Mouse (Mus musculus): Measurements from ENCODE around the gene Lce3b. TPM values are rescaled to one million over a fixed set of nuclear protein-coding genes. Genes with fewer than 3 reads are reported as not detected.

The Lce3b gene
- polyA plus RNA-seq, 1 experiment, result not detected

- Histone ChIP-seq H3K4me3 (ENCODE audit: extremely low read depth, insufficient read depth, insufficient read length) (no peak overlapping the region), H3K27ac (ENCODE audit: insufficient read depth, low read length) (no peak overlapping the region), H3K27me3 (ENCODE audit: control insufficient read depth, insufficient read depth, low read length) (no peaks in the 10 kb centered on the region), H3K4me1 (ENCODE audit: control insufficient read depth, insufficient read depth, insufficient read length) (no peaks in the 10 kb centered on the region), H3K36me3 (ENCODE audit: control insufficient read depth, insufficient read depth, low read length) (no peaks in the 10 kb centered on the region)
- TF ChIP-seq POLR2A (IDR thresholded peaks at IDR 0.05; ENCODE audit: low read depth, low read length) (no peak), CTCF (IDR thresholded peaks at IDR 0.05; ENCODE audit: extremely low read depth, insufficient read depth, insufficient read length, insufficient replicate concordance) (no peak)
- 61% methylated on average over 4 of the region's 4 CpGs for WGBS
- no peak for DNase-seq (ENCODE audit: low read depth in 1 of 2, low spot score in 2 of 2)
Observed at GRCm38 (mm10) chr3:92920364-92920763, 12.4 kb upstream of the Lce3b start.

DNA sequence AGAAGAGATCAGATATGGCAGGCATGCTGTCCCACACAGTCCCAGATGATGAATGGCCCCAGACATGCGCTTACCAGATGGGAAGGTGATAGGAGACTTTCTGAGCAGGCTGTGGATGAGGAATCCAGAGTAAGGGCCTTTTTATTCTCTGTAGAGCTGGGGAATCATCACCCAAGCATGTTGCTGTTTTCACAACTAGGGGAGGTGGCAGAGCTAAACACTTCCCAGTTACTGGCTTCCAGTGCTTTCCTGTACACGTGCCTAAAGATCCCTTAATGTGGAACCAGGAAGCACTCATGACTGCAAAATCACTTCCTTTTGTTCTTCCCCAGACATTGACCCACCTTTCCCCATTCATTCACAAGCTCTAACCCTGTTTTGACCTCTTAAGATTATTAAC is 6.6 kb upstream of the Lce3b start, which contains the start of gene Lce3a:
Lce3a (minus strand) TSS at position 101 of the 400 bp plus-strand sequence.
- TF ChIP-seq CTCF (IDR thresholded peaks at IDR 0.05; ENCODE audit: extremely low read depth, insufficient read depth, insufficient read length, insufficient replicate concordance), result no peak
- no peak for TF ChIP-seq POLR2A (IDR thresholded peaks at IDR 0.05; ENCODE audit: low read depth, low read length)
- no peaks in the 10 kb centered on the region for H3K27me3 ChIP-seq (ENCODE audit: control insufficient read depth, insufficient read depth, low read length)
- no peak within 1 kb of the TSS for H3K27ac ChIP-seq (ENCODE audit: insufficient read depth, low read length)
- no peaks in the 10 kb centered on the region for H3K4me1 ChIP-seq (ENCODE audit: control insufficient read depth, insufficient read depth, insufficient read length)
- H3K36me3 ChIP-seq (ENCODE audit: control insufficient read depth, insufficient read depth, low read length), result no peaks in the 10 kb centered on the region
- no peak within 1 kb of the TSS for H3K4me3 ChIP-seq (ENCODE audit: extremely low read depth, insufficient read depth, insufficient read length)
- 39% methylated on average over 2 of the region's 2 CpGs for WGBS
- no peak for DNase-seq (ENCODE audit: low read depth in 1 of 2, low spot score in 2 of 2)

DNA sequence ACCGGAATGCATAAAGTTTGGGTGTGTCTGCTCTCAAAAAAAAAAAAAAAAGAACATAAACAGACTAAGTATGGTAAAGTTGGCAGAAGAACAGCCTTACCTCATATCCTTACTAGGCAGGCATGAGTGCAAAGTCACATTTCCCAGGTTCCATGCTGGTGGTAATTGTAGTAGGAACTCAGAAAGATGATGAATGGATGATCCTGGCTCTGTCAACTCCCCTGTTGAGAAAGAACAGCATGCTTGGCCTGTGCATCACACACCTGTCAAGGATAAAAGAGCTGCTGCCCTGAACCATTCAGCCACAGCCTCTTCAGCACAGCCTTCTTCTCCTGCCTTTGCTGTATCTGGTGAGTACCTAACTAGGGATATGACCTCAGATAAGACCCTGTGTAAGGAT is 11.4 kb downstream of the Lce3b start, which contains the start of gene Lce3c:
Lce3c (plus strand) TSS at position 301 of the 400 bp plus-strand sequence.
- no peak for DNase-seq (ENCODE audit: low read depth in 1 of 2, low spot score in 2 of 2)
- Histone ChIP-seq H3K4me3 (ENCODE audit: extremely low read depth, insufficient read depth, insufficient read length) (no peak within 1 kb of the TSS), H3K36me3 (ENCODE audit: control insufficient read depth, insufficient read depth, low read length) (no peaks in the 10 kb centered on the region), H3K27ac (ENCODE audit: insufficient read depth, low read length) (no peak within 1 kb of the TSS), H3K4me1 (ENCODE audit: control insufficient read depth, insufficient read depth, insufficient read length) (no peaks in the 10 kb centered on the region), H3K27me3 (ENCODE audit: control insufficient read depth, insufficient read depth, low read length) (no peaks in the 10 kb centered on the region)
- WGBS, result 79% methylated on average over 1 of the region's 1 CpGs
- TF ChIP-seq CTCF (IDR thresholded peaks at IDR 0.05; ENCODE audit: extremely low read depth, insufficient read depth, insufficient read length, insufficient replicate concordance) (no peak), POLR2A (IDR thresholded peaks at IDR 0.05; ENCODE audit: low read depth, low read length) (no peak)

DNA sequence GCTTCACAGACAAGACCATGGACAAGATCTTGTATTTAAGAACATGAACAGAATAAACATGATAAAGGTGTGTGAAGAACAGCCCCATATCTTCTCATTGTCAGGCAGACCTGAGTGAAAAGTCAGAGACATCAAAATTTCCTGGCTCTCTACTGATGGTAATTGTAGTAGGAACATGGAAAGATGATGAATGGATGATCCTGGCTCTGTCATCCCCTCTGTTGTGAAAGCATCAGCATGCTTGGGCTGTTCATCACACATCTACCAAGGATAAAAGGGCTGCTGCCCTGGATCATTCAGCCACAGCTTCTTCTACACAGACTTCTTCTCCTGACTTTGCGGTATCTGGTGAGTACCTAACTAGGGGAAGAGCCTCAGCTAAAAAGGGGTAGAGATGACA is 24.3 kb downstream of the Lce3b start, which contains the start of gene Lce3d:
Lce3d (plus strand) TSS at position 301 of the 400 bp plus-strand sequence.
- Histone ChIP-seq H3K36me3 (ENCODE audit: control insufficient read depth, insufficient read depth, low read length) (no peaks in the 10 kb centered on the region), H3K27ac (ENCODE audit: insufficient read depth, low read length) (no peak within 1 kb of the TSS), H3K4me3 (ENCODE audit: extremely low read depth, insufficient read depth, insufficient read length) (no peak within 1 kb of the TSS), H3K4me1 (ENCODE audit: control insufficient read depth, insufficient read depth, insufficient read length) (no peaks in the 10 kb centered on the region), H3K27me3 (ENCODE audit: control insufficient read depth, insufficient read depth, low read length) (no peaks in the 10 kb centered on the region)
- 93% methylated on average over 1 of the region's 1 CpGs for WGBS
- DNase-seq (ENCODE audit: low read depth in 1 of 2, low spot score in 2 of 2), result no peak
- TF ChIP-seq POLR2A (IDR thresholded peaks at IDR 0.05; ENCODE audit: low read depth, low read length) (no peak), CTCF (IDR thresholded peaks at IDR 0.05; ENCODE audit: extremely low read depth, insufficient read depth, insufficient read length, insufficient replicate concordance) (no peak)

DNA sequence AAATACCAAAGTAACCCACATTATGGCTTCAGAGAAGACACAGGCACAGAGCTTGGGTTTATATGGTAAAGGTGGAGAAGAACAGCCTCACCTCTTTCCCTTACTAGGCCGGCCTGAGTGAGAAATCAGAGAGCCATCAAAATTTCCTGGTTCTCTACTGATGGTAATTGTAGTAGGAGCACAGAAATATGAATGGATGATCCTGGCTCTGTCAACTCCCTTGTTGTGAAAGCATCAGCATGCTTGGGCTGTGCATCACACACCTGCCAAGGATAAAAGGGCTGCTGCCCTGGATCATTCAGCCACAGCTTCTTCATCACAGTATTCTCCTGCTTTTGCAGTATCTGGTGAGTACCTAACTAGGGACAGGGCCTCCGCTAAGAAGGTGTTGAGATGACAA is 34.0 kb downstream of the Lce3b start, which contains the start of gene Lce3e:
Lce3e (plus strand) TSS at position 301 of the 400 bp plus-strand sequence.
- no peaks in the 10 kb centered on the region for H3K4me1 ChIP-seq (ENCODE audit: control insufficient read depth, insufficient read depth, insufficient read length)
- H3K36me3 ChIP-seq (ENCODE audit: control insufficient read depth, insufficient read depth, low read length), result no peaks in the 10 kb centered on the region
- H3K27ac ChIP-seq (ENCODE audit: insufficient read depth, low read length), result no peak within 1 kb of the TSS
- WGBS, result 91% methylated on average over 2 of the region's 2 CpGs
- no peak within 1 kb of the TSS for H3K4me3 ChIP-seq (ENCODE audit: extremely low read depth, insufficient read depth, insufficient read length)
- no peak for DNase-seq (ENCODE audit: low read depth in 1 of 2, low spot score in 2 of 2)
- no peak for TF ChIP-seq CTCF (IDR thresholded peaks at IDR 0.05; ENCODE audit: extremely low read depth, insufficient read depth, insufficient read length, insufficient replicate concordance)
- TF ChIP-seq POLR2A (IDR thresholded peaks at IDR 0.05; ENCODE audit: low read depth, low read length), result no peak
- H3K27me3 ChIP-seq (ENCODE audit: control insufficient read depth, insufficient read depth, low read length), result no peaks in the 10 kb centered on the region

DNA sequence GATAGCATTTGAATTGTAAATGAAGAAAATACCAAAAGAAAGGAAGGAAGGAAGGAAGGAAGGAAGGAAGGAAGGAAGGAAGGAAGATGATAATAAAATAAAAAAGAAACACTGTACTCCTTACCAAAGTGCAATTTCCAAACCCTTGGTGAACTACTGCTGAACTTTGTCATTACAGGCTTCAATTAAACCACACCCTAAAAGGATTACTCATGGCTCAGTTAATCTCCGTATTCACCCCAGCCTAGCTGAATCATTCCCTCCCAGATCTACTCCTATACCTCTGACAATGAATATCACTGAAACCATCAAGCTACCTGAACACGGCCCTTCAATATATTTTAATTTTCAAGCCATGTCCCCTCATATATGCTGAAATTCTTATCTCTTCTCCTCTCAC is 45.7 kb downstream of the Lce3b start:
- no peaks in the 10 kb centered on the region for H3K36me3 ChIP-seq (ENCODE audit: control insufficient read depth, insufficient read depth, low read length)
- 80% methylated on average over 2 of the region's 2 CpGs for WGBS
- DNase-seq (ENCODE audit: low read depth in 1 of 2, low spot score in 2 of 2), result no peak
- H3K4me3 ChIP-seq (ENCODE audit: extremely low read depth, insufficient read depth, insufficient read length), result no peak overlapping the region
- no peaks in the 10 kb centered on the region for H3K27me3 ChIP-seq (ENCODE audit: control insufficient read depth, insufficient read depth, low read length)
- TF ChIP-seq POLR2A (IDR thresholded peaks at IDR 0.05; ENCODE audit: low read depth, low read length), result no peak
- no peak for TF ChIP-seq CTCF (IDR thresholded peaks at IDR 0.05; ENCODE audit: extremely low read depth, insufficient read depth, insufficient read length, insufficient replicate concordance)
- H3K4me1 ChIP-seq (ENCODE audit: control insufficient read depth, insufficient read depth, insufficient read length), result no peaks in the 10 kb centered on the region
- H3K27ac ChIP-seq (ENCODE audit: insufficient read depth, low read length), result no peak overlapping the region

Other genes starting within 250 kb of the Lce3b start
- not detected in 2 replicates for gene Lce1d, start 245.8 kb upstream of the Lce3b start, polyA plus RNA-seq (2012; rRNA removed)
- gene Lce1e, start 223.9 kb upstream of the Lce3b start, polyA plus RNA-seq (2012; rRNA removed), result not detected in 2 replicates
- not detected in 2 replicates for gene Lce1f, start 212.6 kb upstream of the Lce3b start, polyA plus RNA-seq (2012; rRNA removed)
- gene Gm38119, start 193.9 kb upstream of the Lce3b start, polyA plus RNA-seq (2012; rRNA removed), result not detected in 2 replicates
- gene Lce1g, start 180.6 kb upstream of the Lce3b start, polyA plus RNA-seq (2012; rRNA removed), result not detected in 2 replicates
- gene Lce1h, start 167.9 kb upstream of the Lce3b start, polyA plus RNA-seq (2012; rRNA removed), result not detected in 2 replicates
- not detected in 2 replicates for gene Lce1i, start 154.1 kb upstream of the Lce3b start, polyA plus RNA-seq (2012; rRNA removed)
- gene Lce1j, start 142.5 kb upstream of the Lce3b start, polyA plus RNA-seq (2012; rRNA removed), result not detected in 2 replicates
- not detected in 2 replicates for gene Lce1k, start 125.1 kb upstream of the Lce3b start, polyA plus RNA-seq (2012; rRNA removed)
- gene Kprp, start 105.7 kb upstream of the Lce3b start, polyA plus RNA-seq (2012; rRNA removed), result not detected in 2 replicates
- gene Lce1l, start 81.7 kb upstream of the Lce3b start, polyA plus RNA-seq (2012; rRNA removed), result not detected in 2 replicates
- not detected in 2 replicates for gene 2310050C09Rik, start 62.8 kb upstream of the Lce3b start, polyA plus RNA-seq (2012; rRNA removed)
- not detected in 2 replicates for gene Lce3a, start 6.7 kb upstream of the Lce3b start, polyA plus RNA-seq (2012; rRNA removed)
- not detected in 2 replicates for gene Lce3c, start 11.5 kb downstream of the Lce3b start, polyA plus RNA-seq (2012; rRNA removed)
- gene Lce3d, start 24.4 kb downstream of the Lce3b start, polyA plus RNA-seq (2012; rRNA removed), result not detected in 2 replicates
- gene Lce3e, start 34.1 kb downstream of the Lce3b start, polyA plus RNA-seq (2012; rRNA removed), result not detected in 2 replicates
- gene Lce3f, start 59.2 kb downstream of the Lce3b start, polyA plus RNA-seq (2012; rRNA removed), result not detected in 2 replicates
- not detected in 2 replicates for gene Crct1, start 82.7 kb downstream of the Lce3b start, polyA plus RNA-seq (2012; rRNA removed)
- not detected in 2 replicates for gene Lce1m, start 86.1 kb downstream of the Lce3b start, polyA plus RNA-seq (2012; rRNA removed)
- not detected in 2 replicates for gene Gm4858, start 135.8 kb downstream of the Lce3b start, polyA plus RNA-seq (2012; rRNA removed)
- not detected in 2 replicates for gene Crnn, start 211.8 kb downstream of the Lce3b start, polyA plus RNA-seq (2012; rRNA removed)